Mouse (Mus musculus) limb, embryonic 11.5 days (tissue): ENCODE data around the gene Il34. TPM values are rescaled to one million over a fixed set of nuclear protein-coding genes. Genes with fewer than 3 reads are reported as not detected.

Experiments
- ATAC-seq: fragments of 200-750 bp; cut with Nextera tagmentation; 2 replicates; pipeline ENCODE4 v1.8.0; 2017; ENCODE audit warnings: low read depth; ENCODE audit not compliant: insufficient number of reproducible peaks, low FRiP score, low TSS enrichment
- DNase-seq: peaks from one replicate; pipeline ENCODE4 v3.0.0-alpha.2; 2015; ENCODE audit warnings: low spot score
- H3K27ac ChIP-seq: fragments of 300-500 bp; sonication (generic); replicated peaks from 2 replicates; pipeline ENCODE4 v1.5.1; 2014; ENCODE audit warnings: low read depth, mild to moderate bottlenecking, low read length
- H3K27me3 ChIP-seq: fragments of 300-500 bp; sonication (generic); 2 replicates; pipeline ENCODE4 v1.6.1; 2014; ENCODE audit warnings: mild to moderate bottlenecking, low read length, mixed read lengths; ENCODE audit not compliant: control insufficient read depth, insufficient read depth
- H3K36me3 ChIP-seq: fragments of 300-500 bp; sonication (generic); 2 replicates; pipeline ENCODE4 v1.6.1; 2014; ENCODE audit warnings: mild to moderate bottlenecking, low read length, moderate library complexity, mixed read lengths; ENCODE audit not compliant: control insufficient read depth, insufficient read depth
- H3K4me1 ChIP-seq: fragments of 300-500 bp; sonication (generic); 2 replicates; pipeline ENCODE4 v1.6.1; 2014; ENCODE audit warnings: low read length, mixed read lengths; ENCODE audit not compliant: control insufficient read depth, insufficient read depth
- H3K4me2 ChIP-seq: fragments of 300-500 bp; sonication (generic); 2 replicates; pipeline ENCODE4 v1.6.1; 2014; ENCODE audit warnings: low read depth, mild to moderate bottlenecking, moderate library complexity; ENCODE audit not compliant: severe bottlenecking
- H3K4me3 ChIP-seq: fragments of 300-500 bp; sonication (generic); 2 replicates; pipeline ENCODE4 v1.5.1; 2014; ENCODE audit warnings: low read depth, low read length
- H3K9ac ChIP-seq: fragments of 300-500 bp; sonication (generic); 2 replicates; pipeline ENCODE4 v1.6.1; 2014; ENCODE audit warnings: mild to moderate bottlenecking, low read length
- H3K9me3 ChIP-seq: fragments of 300-500 bp; sonication (generic); 2 replicates; pipeline ENCODE4 v1.6.1; 2016; ENCODE audit warnings: low read length; ENCODE audit not compliant: control insufficient read depth
- WGBS: fragments of 180-500 bp; shearing (Covaris S2); extraction: QIAGEN DNeasy Blood & Tissue Kit; methylation state at CpG from one replicate; pipeline ENCODE4 v1.1.7; 2014; 5-methylcytosine and 5-hydroxymethylcytosine counted together
- polyA plus RNA-seq: library from polyadenylated mRNA; unstranded; fragments of >200 nt; fragmentation: Nextera tagmentation; extraction: Ambion mirVana; gene quantifications from 2 replicates; pipeline ENCODE4 v1.2.1, GENCODE M21; 2014

The Il34 gene
- polyA plus RNA-seq, 1 experiment from 2014 or later, result not detected

GRCm38 (mm10) chr8:110731346-110731859 lies 74.3 kb downstream of the Il34 start:
- 94% methylated on average over 8 of the region's 8 CpGs for WGBS
- H3K4me2 ChIP-seq, result no peak overlapping the region
- peaks cover 30% of the 10 kb centered on the region for H3K36me3 ChIP-seq
- H3K27ac ChIP-seq, result no peak overlapping the region
- ATAC-seq (no peak), DNase-seq (no peak)
- H3K9me3 ChIP-seq, result no peaks in the 10 kb centered on the region
- no peaks in the 10 kb centered on the region for H3K27me3 ChIP-seq
- no peak overlapping the region for H3K9ac ChIP-seq
- no peak overlapping the region for H3K4me3 ChIP-seq
- H3K4me1 ChIP-seq, result 0 out of 2 replicates have a peak, but pooled peaks cover 3% of the 10 kb centered on the region

- ATAC-seq (0 out of 2 replicates have a peak, but pooled peaks have one; percentile 7), DNase-seq (peak; percentile 86)
- peaks cover 27% of the 10 kb centered on the region for H3K4me1 ChIP-seq
- no peak overlapping the region for H3K9ac ChIP-seq
- H3K36me3 ChIP-seq, result peaks cover 22% of the 10 kb centered on the region
- H3K4me2 ChIP-seq, result no peak overlapping the region
- WGBS, result 10% methylated on average over 18 of the region's 18 CpGs
- no peaks in the 10 kb centered on the region for H3K9me3 ChIP-seq
- no peaks in the 10 kb centered on the region for H3K27me3 ChIP-seq
- no peak overlapping the region for H3K4me3 ChIP-seq
- H3K27ac ChIP-seq, result no peak overlapping the region
Observed at GRCm38 (mm10) chr8:110726893-110727292, 78.8 kb downstream of the Il34 start.

GRCm38 (mm10) chr8:110725084-110725838 lies 80.5 kb downstream of the Il34 start:
- H3K4me3 ChIP-seq, result no peak overlapping the region
- H3K9me3 ChIP-seq, result no peaks in the 10 kb centered on the region
- DNase-seq (no peak), ATAC-seq (no peak; the same call in 1 of the 2 replicates)
- peak overlapping the region; percentile 66 for H3K27ac ChIP-seq
- 56% methylated on average over 7 of the region's 7 CpGs for WGBS
- H3K4me1 ChIP-seq, result peaks cover 34% of the 10 kb centered on the region
- H3K9ac ChIP-seq, result peak overlapping the region; percentile 9; the same call in 1 of the 2 replicates
- peaks cover 14% of the 10 kb centered on the region for H3K36me3 ChIP-seq
- no peaks in the 10 kb centered on the region for H3K27me3 ChIP-seq
- no peak overlapping the region; the same call in 1 of the 2 replicates for H3K4me2 ChIP-seq

GRCm38 (mm10) chr8:110724493-110724892 lies 81.2 kb downstream of the Il34 start:
- H3K4me1 ChIP-seq, result peaks cover 40% of the 10 kb centered on the region
- H3K9me3 ChIP-seq, result no peaks in the 10 kb centered on the region
- peaks cover 9% of the 10 kb centered on the region for H3K36me3 ChIP-seq
- H3K9ac ChIP-seq, result no peak overlapping the region
- no peaks in the 10 kb centered on the region for H3K27me3 ChIP-seq
- no peak for ATAC-seq
- no peak for DNase-seq
- H3K4me2 ChIP-seq, result peak overlapping the region; percentile 17; the same call in 1 of the 2 replicates
- 72% methylated on average over 3 of the region's 3 CpGs for WGBS
- peak overlapping the region; percentile 66 for H3K27ac ChIP-seq
- H3K4me3 ChIP-seq, result no peak overlapping the region

- H3K4me3 ChIP-seq, result peak overlapping the region; percentile 70
- DNase-seq (no peak), ATAC-seq (no peak)
- peaks cover 55% of the 10 kb centered on the region for H3K4me1 ChIP-seq
- no peak overlapping the region; the same call in 1 of the 2 replicates for H3K27ac ChIP-seq
- peak overlapping the region; percentile 88 for H3K4me2 ChIP-seq
- peaks cover 3% of the 10 kb centered on the region for H3K36me3 ChIP-seq
- H3K27me3 ChIP-seq, result no peaks in the 10 kb centered on the region
- WGBS, result 56% methylated on average over 11 of the region's 11 CpGs
- no peaks in the 10 kb centered on the region for H3K9me3 ChIP-seq
- peak overlapping the region; percentile 52 for H3K9ac ChIP-seq
Observed at GRCm38 (mm10) chr8:110722414-110723011, 83.2 kb downstream of the Il34 start.

GRCm38 (mm10) chr8:110721606-110722413 lies 83.9 kb downstream of the Il34 start:
- Histone ChIP-seq H3K9ac (peak overlapping the region; percentile 87), H3K36me3 (no peaks in the 10 kb centered on the region; the same call in 1 of the 2 replicates), H3K4me2 (peak overlapping the region; percentile 88), H3K27ac (peak overlapping the region; percentile 95), H3K9me3 (no peaks in the 10 kb centered on the region), H3K4me1 (peaks cover 61% of the 10 kb centered on the region), H3K27me3 (no peaks in the 10 kb centered on the region), H3K4me3 (peak overlapping the region; percentile 70)
- DNase-seq (peak; percentile 53), ATAC-seq (peak; percentile 46)
- WGBS, result under 1% methylated on average over 39 of the region's 59 CpGs

GRCm38 (mm10) chr8:110720685-110721598 lies 84.8 kb downstream of the Il34 start, which contains the start of gene Mtss1l:
Gene Mtss1l (plus strand): TSS chr8:110721476.
- 3% methylated on average over 68 of the region's 75 CpGs for WGBS
- no peaks in the 10 kb centered on the region for H3K9me3 ChIP-seq
- H3K36me3 ChIP-seq, result no peaks in the 10 kb centered on the region; the same call in 1 of the 2 replicates
- H3K4me1 ChIP-seq, result peaks cover 60% of the 10 kb centered on the region
- H3K4me2 ChIP-seq, result peak within 1 kb of the TSS; percentile 88
- peak; percentile 94 for DNase-seq
- ATAC-seq, result peak; percentile 88
- H3K27me3 ChIP-seq, result no peaks in the 10 kb centered on the region
- peak within 1 kb of the TSS; percentile 87 for H3K9ac ChIP-seq
- H3K4me3 ChIP-seq, result peak within 1 kb of the TSS; percentile 70
- H3K27ac ChIP-seq, result peak within 1 kb of the TSS; percentile 95
